Mouse (Mus musculus): ENCODE measurements around the gene Psip1. TPM values are rescaled to one million over a fixed set of nuclear protein-coding genes. Genes with fewer than 3 reads are reported as not detected.
A peak's percentile ranks its signal among the peaks of the same experiment; 100 is the strongest.

The Psip1 gene
- total and polyA plus RNA-seq, 2 experiments from 2014 or later: 151 to 284 TPM

DNA sequence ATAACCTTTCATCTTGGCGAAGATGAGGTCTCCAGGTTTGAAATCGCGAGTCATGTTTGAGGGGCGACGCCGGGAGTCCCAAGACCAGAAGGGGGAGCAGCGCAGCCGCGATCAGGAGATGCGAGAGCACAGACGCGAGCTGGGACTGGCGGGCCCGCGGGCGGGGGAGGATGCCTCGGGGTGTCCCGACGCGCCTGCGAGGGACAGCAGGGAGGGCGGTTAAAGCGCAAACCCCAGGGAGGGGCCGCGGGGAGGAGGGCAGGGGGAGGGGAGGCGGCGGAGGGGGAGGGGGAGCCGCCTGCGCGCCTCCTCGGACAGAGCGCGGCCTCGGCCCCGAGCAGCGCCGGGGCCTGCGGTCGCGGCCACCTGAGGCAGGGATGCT is 533 bp downstream of the Psip1 start:
- Histone ChIP-seq H3K27me3 (ENCODE audit: insufficient read depth, low read length) (no peaks in the 10 kb centered on the region), H3K4me2 (ENCODE audit: low read depth, low read length) (peak overlapping the region; percentile 70), H3K36me3 (ENCODE audit: insufficient read depth, low read length) (peaks cover 3% of the 10 kb centered on the region; the same call in 1 of the 2 replicates), H3K4me1 (ENCODE audit: insufficient read depth, low read length) (peaks cover 3% of the 10 kb centered on the region; the same call in 1 of the 2 replicates), H3K9me3 (ENCODE audit: low read length) (no peaks in the 10 kb centered on the region), H3K27ac (peak overlapping the region; percentile 98), H3K9ac (replicated peaks; ENCODE audit: low read length) (peak overlapping the region; percentile 99), H3K4me3 (ENCODE audit: low read length) (peak overlapping the region; percentile 84)
- DNase-seq (ENCODE audit: low spot score) (peak; percentile 95), ATAC-seq (peak; percentile 83)
- peak; percentile 79 for TF ChIP-seq CTCF (IDR thresholded peaks at IDR 0.05; ENCODE audit: low read depth)
- 0% methylated on average over 25 of the region's 40 CpGs for WGBS

GRCm38 (mm10) chr4:83485250-83485649 is 1.0 kb downstream of the Psip1 start:
- peaks cover 3% of the 10 kb centered on the region; the same call in 1 of the 2 replicates for H3K36me3 ChIP-seq (ENCODE audit: insufficient read depth, low read length)
- H3K9me3 ChIP-seq (ENCODE audit: low read length): no peaks in the 10 kb centered on the region
- no peak for TF ChIP-seq CTCF (IDR thresholded peaks at IDR 0.05; ENCODE audit: low read depth)
- H3K27ac ChIP-seq: peak overlapping the region; percentile 98; the same call in 1 of the 2 replicates
- H3K4me2 ChIP-seq (ENCODE audit: low read depth, low read length): peak overlapping the region; percentile 70
- peak overlapping the region; percentile 99 for H3K9ac ChIP-seq (replicated peaks; ENCODE audit: low read length)
- 10% methylated on average over 12 of the region's 12 CpGs for WGBS
- peak overlapping the region; percentile 84 for H3K4me3 ChIP-seq (ENCODE audit: low read length)
- DNase-seq (ENCODE audit: low spot score) (no peak), ATAC-seq (no peak)
- no peaks in the 10 kb centered on the region for H3K27me3 ChIP-seq (ENCODE audit: insufficient read depth, low read length)
- H3K4me1 ChIP-seq (ENCODE audit: insufficient read depth, low read length): peaks cover 3% of the 10 kb centered on the region; the same call in 1 of the 2 replicates

DNA sequence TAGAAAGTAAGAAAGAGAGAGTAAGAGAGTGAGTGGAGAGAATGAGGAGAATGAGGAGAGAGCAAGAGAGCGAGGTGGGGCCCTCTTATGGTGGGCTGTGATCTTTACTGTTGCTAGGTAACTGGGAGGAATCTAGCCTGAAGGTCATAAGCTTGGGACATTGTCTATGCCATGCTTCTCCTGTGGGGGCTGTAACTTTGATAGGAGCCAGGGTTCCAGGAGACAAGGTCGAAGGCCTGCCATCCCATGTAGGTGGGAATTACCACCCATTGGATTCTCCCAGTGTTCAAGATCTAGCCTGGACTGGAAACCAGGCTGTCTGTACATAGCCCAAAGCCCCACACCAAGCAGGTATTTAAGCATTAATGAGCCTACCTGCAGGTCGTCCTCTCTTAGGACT is 18.1 kb downstream of the Psip1 start:
- 0 out of 2 replicates have a peak, but pooled peaks have one; percentile 9 for TF ChIP-seq CTCF (IDR thresholded peaks at IDR 0.05; ENCODE audit: low read depth)
- no peak overlapping the region for H3K9ac ChIP-seq (replicated peaks; ENCODE audit: low read length)
- H3K4me1 ChIP-seq (ENCODE audit: insufficient read depth, low read length): no peaks in the 10 kb centered on the region
- H3K4me3 ChIP-seq (ENCODE audit: low read length): no peak overlapping the region
- H3K36me3 ChIP-seq (ENCODE audit: insufficient read depth, low read length): peaks cover 38% of the 10 kb centered on the region
- 0 out of 2 replicates have a peak, but pooled peaks have one; percentile 38 for ATAC-seq
- no peaks in the 10 kb centered on the region for H3K27me3 ChIP-seq (ENCODE audit: insufficient read depth, low read length)
- H3K9me3 ChIP-seq (ENCODE audit: low read length): no peaks in the 10 kb centered on the region
- WGBS: 49% methylated on average over 3 of the region's 3 CpGs
- H3K27ac ChIP-seq: peak overlapping the region; percentile 54; the same call in 1 of the 2 replicates
- H3K4me2 ChIP-seq (ENCODE audit: low read depth, low read length): no peak overlapping the region
- DNase-seq (ENCODE audit: low spot score): no peak

DNA sequence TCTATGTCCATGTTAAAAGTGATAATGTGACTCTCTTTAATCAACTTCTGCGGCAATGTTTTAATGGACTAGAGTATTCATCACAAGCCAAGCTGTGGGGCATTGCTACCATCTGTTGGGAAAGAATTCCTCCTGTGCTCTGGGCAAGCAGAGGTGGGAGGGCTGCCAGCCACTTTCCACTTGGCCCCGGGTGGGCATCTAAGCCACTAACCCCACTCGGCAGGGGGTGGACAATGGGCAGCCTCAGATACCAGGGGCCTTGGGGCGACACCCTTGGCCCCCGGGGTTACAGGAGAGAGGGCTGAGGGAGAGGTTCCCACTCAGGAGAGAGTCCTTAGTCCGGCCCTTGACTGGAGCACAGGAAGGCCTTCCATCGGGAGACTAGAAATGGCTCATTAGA is 18.6 kb downstream of the Psip1 start:
- DNase-seq (ENCODE audit: low spot score): no peak
- H3K36me3 ChIP-seq (ENCODE audit: insufficient read depth, low read length): peaks cover 38% of the 10 kb centered on the region
- H3K4me2 ChIP-seq (ENCODE audit: low read depth, low read length): no peak overlapping the region
- no peak overlapping the region for H3K27ac ChIP-seq
- no peak for TF ChIP-seq CTCF (IDR thresholded peaks at IDR 0.05; ENCODE audit: low read depth)
- no peaks in the 10 kb centered on the region for H3K27me3 ChIP-seq (ENCODE audit: insufficient read depth, low read length)
- no peaks in the 10 kb centered on the region for H3K9me3 ChIP-seq (ENCODE audit: low read length)
- WGBS: 58% methylated on average over 7 of the region's 7 CpGs
- ATAC-seq: peak; percentile 40; the same call in 1 of the 2 replicates
- H3K4me1 ChIP-seq (ENCODE audit: insufficient read depth, low read length): no peaks in the 10 kb centered on the region
- no peak overlapping the region for H3K9ac ChIP-seq (replicated peaks; ENCODE audit: low read length)
- no peak overlapping the region for H3K4me3 ChIP-seq (ENCODE audit: low read length)

DNA sequence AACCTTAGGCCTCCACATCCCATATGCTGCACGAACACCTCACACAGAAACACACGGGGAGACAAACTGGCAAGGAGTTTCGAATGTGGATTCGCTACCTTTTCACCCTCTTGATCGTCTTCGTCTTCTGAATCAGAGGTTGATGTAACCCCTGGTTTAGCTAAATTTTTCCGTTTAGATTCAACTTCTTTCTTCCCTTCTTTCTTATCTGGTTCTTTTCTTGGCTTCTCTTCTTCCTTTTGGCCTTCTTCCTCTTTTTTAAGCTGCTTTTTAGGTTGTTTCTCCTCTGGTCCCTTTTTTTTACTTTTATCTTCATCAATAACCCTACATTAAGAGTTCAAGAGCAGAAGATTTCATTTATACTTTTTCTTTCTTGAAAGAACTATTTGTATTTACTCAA is 21.4 kb downstream of the Psip1 start:
- TF ChIP-seq CTCF (IDR thresholded peaks at IDR 0.05; ENCODE audit: low read depth): no peak
- ATAC-seq (no peak), DNase-seq (ENCODE audit: low spot score) (no peak)
- 95% methylated on average over 7 of the region's 7 CpGs for WGBS
- no peaks in the 10 kb centered on the region for H3K4me1 ChIP-seq (ENCODE audit: insufficient read depth, low read length)
- no peak overlapping the region for H3K9ac ChIP-seq (replicated peaks; ENCODE audit: low read length)
- H3K4me3 ChIP-seq (ENCODE audit: low read length): no peak overlapping the region
- H3K4me2 ChIP-seq (ENCODE audit: low read depth, low read length): no peak overlapping the region
- no peaks in the 10 kb centered on the region for H3K9me3 ChIP-seq (ENCODE audit: low read length)
- H3K36me3 ChIP-seq (ENCODE audit: insufficient read depth, low read length): peaks cover 27% of the 10 kb centered on the region
- H3K27ac ChIP-seq: no peak overlapping the region
- H3K27me3 ChIP-seq (ENCODE audit: insufficient read depth, low read length): no peaks in the 10 kb centered on the region

DNA sequence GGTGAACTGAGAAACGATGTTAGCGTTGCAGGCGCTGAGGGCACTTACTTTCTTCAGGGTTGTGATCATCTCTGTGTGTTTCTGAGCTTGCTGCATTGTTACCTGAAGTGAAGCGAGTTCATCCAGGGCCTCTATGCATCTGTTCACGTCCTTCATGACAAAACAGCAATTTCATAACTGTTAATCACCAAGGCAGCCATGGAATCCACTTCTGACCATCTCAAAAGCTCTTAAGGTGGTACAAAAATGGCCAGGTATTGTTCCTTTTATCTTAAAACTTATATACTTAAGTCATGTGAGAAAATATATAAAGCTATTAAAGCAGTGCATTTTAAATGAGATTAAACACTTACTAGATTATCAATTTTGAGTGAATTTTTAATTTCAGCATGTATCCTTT is 26.2 kb downstream of the Psip1 start:
- no peak for DNase-seq (ENCODE audit: low spot score)
- no peaks in the 10 kb centered on the region for H3K27me3 ChIP-seq (ENCODE audit: insufficient read depth, low read length)
- no peaks in the 10 kb centered on the region for H3K9me3 ChIP-seq (ENCODE audit: low read length)
- H3K4me3 ChIP-seq (ENCODE audit: low read length): no peak overlapping the region
- H3K4me1 ChIP-seq (ENCODE audit: insufficient read depth, low read length): no peaks in the 10 kb centered on the region
- no peak for TF ChIP-seq CTCF (IDR thresholded peaks at IDR 0.05; ENCODE audit: low read depth)
- 87% methylated on average over 5 of the region's 5 CpGs for WGBS
- H3K9ac ChIP-seq (replicated peaks; ENCODE audit: low read length): no peak overlapping the region
- no peak for ATAC-seq
- no peak overlapping the region for H3K27ac ChIP-seq
- no peak overlapping the region for H3K4me2 ChIP-seq (ENCODE audit: low read depth, low read length)
- peaks cover 43% of the 10 kb centered on the region for H3K36me3 ChIP-seq (ENCODE audit: insufficient read depth, low read length)

GRCm38 (mm10) chr4:83450785-83451184 is 35.5 kb downstream of the Psip1 start:
- no peak overlapping the region for H3K9ac ChIP-seq (replicated peaks; ENCODE audit: low read length)
- no peaks in the 10 kb centered on the region for H3K9me3 ChIP-seq (ENCODE audit: low read length)
- no peak for TF ChIP-seq CTCF (IDR thresholded peaks at IDR 0.05; ENCODE audit: low read depth)
- H3K4me3 ChIP-seq (ENCODE audit: low read length): no peak overlapping the region
- ATAC-seq (no peak), DNase-seq (ENCODE audit: low spot score) (no peak)
- no peaks in the 10 kb centered on the region for H3K27me3 ChIP-seq (ENCODE audit: insufficient read depth, low read length)
- H3K27ac ChIP-seq: no peak overlapping the region
- no peaks in the 10 kb centered on the region for H3K4me1 ChIP-seq (ENCODE audit: insufficient read depth, low read length)
- 89% methylated on average over 4 of the region's 4 CpGs for WGBS
- peaks cover 49% of the 10 kb centered on the region for H3K36me3 ChIP-seq (ENCODE audit: insufficient read depth, low read length)
- no peak overlapping the region for H3K4me2 ChIP-seq (ENCODE audit: low read depth, low read length)

Data from hindbrain, postnatal 0 days (tissue).